Mouse (Mus musculus) megakaryocyte, embryonic 14.5 days (primary cell): Measurements from ENCODE around the gene Olfr113.

Experiments
- FLI1 ChIP-seq: IDR thresholded peaks from 2 replicates; pipeline ENCODE4 v1.6.1; 2012; ENCODE audit warnings: low read length, inconsistent platforms, mixed read lengths
- GATA1 ChIP-seq: IDR thresholded peaks from 3 replicates; pipeline ENCODE4 v1.6.1; 2012; ENCODE audit warnings: mixed read lengths, low read length, inconsistent platforms, borderline replicate concordance

DNA sequence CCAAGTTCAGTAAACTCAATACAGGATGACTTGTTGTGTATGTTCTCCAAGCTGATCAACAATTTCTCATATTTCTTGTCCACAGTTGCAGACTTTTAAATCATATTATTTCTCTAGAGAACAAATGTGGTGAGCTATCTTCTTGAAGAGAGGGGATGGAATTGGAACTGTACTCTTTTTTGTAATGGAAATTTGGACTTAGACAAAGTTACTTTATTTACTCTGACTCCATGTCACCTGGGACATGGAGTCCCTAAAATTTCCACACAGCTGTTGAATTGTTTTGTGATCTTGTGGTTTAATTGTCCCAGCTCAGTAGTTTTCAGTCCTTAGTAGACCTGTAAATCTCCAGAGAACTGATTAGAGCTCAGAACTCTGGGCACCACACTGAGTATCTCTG lies 15.2 kb upstream of the Olfr113 start, which contains the start of gene Olfr114:
- TF ChIP-seq GATA1 (no peak), FLI1 (no peak)
